Mouse (Mus musculus) lung, embryonic 16.5 days (tissue): ENCODE data around the gene Dennd1a. TPM values are rescaled to one million over a fixed set of nuclear protein-coding genes. Genes with fewer than 3 reads are reported as not detected.

Experiments
- ATAC-seq: fragments of 200-750 bp; cut with Nextera tagmentation; 2 replicates; pipeline ENCODE4 v1.8.0; 2017; ENCODE audit warnings: low read depth, mild to moderate bottlenecking, moderate library complexity
- H3K27ac ChIP-seq: fragments of 300-500 bp; sonication (generic); 2 replicates; pipeline ENCODE4 v1.5.1; 2014; ENCODE audit warnings: mild to moderate bottlenecking, control low read depth, low read length
- H3K27me3 ChIP-seq: fragments of 300-500 bp; sonication (generic); 2 replicates; pipeline ENCODE4 v1.6.1; 2014; ENCODE audit warnings: low read depth, low read length, mixed read lengths; ENCODE audit not compliant: control insufficient read depth, insufficient read depth
- H3K36me3 ChIP-seq: fragments of 300-500 bp; sonication (generic); 2 replicates; pipeline ENCODE4 v1.6.1; 2014; ENCODE audit warnings: low read length; ENCODE audit not compliant: control insufficient read depth, insufficient read depth
- H3K4me1 ChIP-seq: fragments of 300-500 bp; sonication (generic); replicated peaks from 2 replicates; pipeline ENCODE4 v1.6.1; 2014; ENCODE audit warnings: low read length, mixed read lengths; ENCODE audit not compliant: control insufficient read depth, insufficient read depth
- H3K4me2 ChIP-seq: fragments of 300-500 bp; sonication (generic); 2 replicates; pipeline ENCODE4 v1.6.1; 2014; ENCODE audit warnings: low read depth, low read length, control low read depth
- H3K4me3 ChIP-seq: fragments of 300-500 bp; sonication (generic); 2 replicates; pipeline ENCODE4 v1.5.1; 2014; ENCODE audit warnings: mild to moderate bottlenecking, low read length, control low read depth
- H3K9ac ChIP-seq: fragments of 300-500 bp; sonication (generic); 2 replicates; pipeline ENCODE4 v1.6.1; 2014; ENCODE audit warnings: low read length, control low read depth
- H3K9me3 ChIP-seq: fragments of 300-500 bp; sonication (generic); 2 replicates; pipeline ENCODE4 v1.6.1; 2016; ENCODE audit warnings: low read length; ENCODE audit not compliant: control insufficient read depth
- WGBS: fragments of 180-500 bp; shearing (Covaris S2); extraction: QIAGEN DNeasy Blood & Tissue Kit; methylation state at CpG from one replicate; pipeline ENCODE4 v1.1.7; 2014; 5-methylcytosine and 5-hydroxymethylcytosine counted together
- polyA plus RNA-seq: library from polyadenylated mRNA; unstranded; fragments of >200 nt; fragmentation: Nextera tagmentation; extraction: Ambion mirVana; gene quantifications from 2 replicates; pipeline ENCODE4 v1.2.1, GENCODE M21; 2015

The Dennd1a gene
- polyA plus RNA-seq, 1 experiment from 2014 or later, result 11.7 TPM

DNA sequence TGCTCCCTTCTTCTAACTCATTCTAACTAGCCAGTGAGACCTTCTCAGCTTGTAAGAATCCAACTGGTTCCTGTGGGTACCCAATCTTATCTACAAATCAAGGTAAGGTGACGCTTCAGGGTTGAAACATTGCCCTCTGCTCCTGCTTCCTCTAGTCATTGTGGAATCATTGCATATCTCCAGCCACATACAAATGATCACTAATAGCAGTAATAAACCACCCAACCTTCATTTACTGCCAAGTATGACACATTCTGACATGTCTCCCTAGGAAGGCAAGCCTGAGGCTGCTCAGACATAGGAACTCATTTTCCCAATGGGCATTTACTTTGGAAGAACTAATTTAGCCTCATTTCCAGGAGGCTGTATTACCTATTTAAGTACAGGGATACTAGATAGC is 18.0 kb upstream of the Dennd1a start:
- Histone ChIP-seq H3K4me1 (peaks cover 9% of the 10 kb centered on the region), H3K27me3 (no peaks in the 10 kb centered on the region), H3K9me3 (no peaks in the 10 kb centered on the region), H3K4me3 (no peak overlapping the region), H3K9ac (no peak overlapping the region), H3K27ac (no peak overlapping the region), H3K36me3 (no peaks in the 10 kb centered on the region), H3K4me2 (no peak overlapping the region)
- WGBS, result 78% methylated on average over 1 of the region's 1 CpGs
- ATAC-seq, result no peak

DNA sequence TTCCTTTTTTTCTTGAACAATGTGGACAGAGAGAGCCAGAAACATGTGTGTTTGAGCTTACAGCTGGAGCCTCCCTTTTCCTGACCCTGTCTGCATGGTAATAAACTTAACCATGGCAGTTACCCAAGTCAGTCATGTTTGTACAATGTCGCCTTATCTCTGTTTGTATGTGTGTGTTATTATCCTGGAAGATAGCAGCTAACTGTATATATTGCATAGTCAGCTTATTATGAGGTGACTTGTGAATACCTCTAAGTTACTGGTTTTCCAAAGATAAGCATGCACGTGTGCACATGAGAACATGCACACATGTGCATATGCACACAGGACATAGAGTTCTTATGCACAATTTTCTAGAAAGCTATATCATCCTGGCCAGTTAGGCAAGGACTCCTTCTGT is 13.8 kb upstream of the Dennd1a start:
- H3K4me3 ChIP-seq, result no peak overlapping the region
- no peak overlapping the region for H3K27ac ChIP-seq
- H3K4me2 ChIP-seq, result no peak overlapping the region
- no peaks in the 10 kb centered on the region for H3K36me3 ChIP-seq
- WGBS, result 33% methylated on average over 2 of the region's 2 CpGs
- H3K9me3 ChIP-seq, result no peaks in the 10 kb centered on the region
- H3K4me1 ChIP-seq, result peaks cover 9% of the 10 kb centered on the region
- H3K27me3 ChIP-seq, result no peaks in the 10 kb centered on the region
- H3K9ac ChIP-seq, result no peak overlapping the region
- ATAC-seq, result 0 out of 2 replicates have a peak, but pooled peaks have one; percentile 23

DNA sequence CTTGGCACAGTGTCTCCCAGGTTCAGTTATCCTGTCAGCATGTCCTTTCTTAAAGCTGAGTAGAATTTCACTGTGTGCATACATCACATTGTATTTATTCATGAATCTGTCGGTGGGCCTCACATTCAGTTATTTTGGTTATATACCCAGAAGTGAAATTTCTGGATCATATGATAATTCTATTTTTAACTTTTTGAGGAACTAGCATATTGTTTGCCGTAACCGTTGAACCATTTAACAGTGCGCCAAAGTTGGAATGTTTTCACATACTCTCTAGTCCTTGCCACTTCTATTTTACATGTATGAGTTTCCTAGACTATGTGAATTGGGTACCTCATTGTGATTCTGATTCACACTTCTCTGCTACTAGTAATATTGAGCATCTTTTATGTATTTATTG is 8.7 kb upstream of the Dennd1a start:
- WGBS, result 81% methylated on average over 4 of the region's 4 CpGs
- H3K27ac ChIP-seq, result no peak overlapping the region
- H3K4me2 ChIP-seq, result no peak overlapping the region
- no peak overlapping the region for H3K9ac ChIP-seq
- ATAC-seq, result no peak
- H3K4me1 ChIP-seq, result peaks cover 1% of the 10 kb centered on the region
- H3K4me3 ChIP-seq, result no peak overlapping the region
- H3K27me3 ChIP-seq, result no peaks in the 10 kb centered on the region; the same call in 1 of the 2 replicates
- H3K9me3 ChIP-seq, result no peaks in the 10 kb centered on the region
- no peaks in the 10 kb centered on the region for H3K36me3 ChIP-seq

DNA sequence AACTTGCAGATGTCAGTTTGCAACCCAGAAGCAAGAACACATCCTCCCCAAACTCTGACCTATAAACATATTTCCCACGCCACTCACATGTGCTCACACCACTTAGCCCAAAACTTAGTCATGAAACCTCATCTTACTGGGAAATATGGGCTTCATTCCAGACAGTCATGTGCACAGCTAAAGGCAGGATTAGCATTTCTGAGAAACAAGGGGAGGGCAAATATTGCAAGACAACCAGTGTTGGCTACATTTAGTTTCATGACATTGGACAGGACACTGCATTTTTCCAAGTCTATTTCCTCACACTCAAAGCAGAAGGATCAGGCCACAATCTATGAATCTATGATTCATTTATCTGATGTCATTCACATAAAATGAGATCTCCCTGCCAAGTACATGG is 4.3 kb upstream of the Dennd1a start:
- Histone ChIP-seq H3K4me2 (no peak overlapping the region), H3K4me3 (no peak overlapping the region), H3K36me3 (no peaks in the 10 kb centered on the region), H3K4me1 (peaks cover 4% of the 10 kb centered on the region; the same call in 1 of the 2 replicates), H3K27ac (no peak overlapping the region), H3K9ac (no peak overlapping the region), H3K27me3 (no peaks in the 10 kb centered on the region; the same call in 1 of the 2 replicates), H3K9me3 (no peaks in the 10 kb centered on the region)
- no peak for ATAC-seq
- 74% methylated on average over 1 of the region's 1 CpGs for WGBS

DNA sequence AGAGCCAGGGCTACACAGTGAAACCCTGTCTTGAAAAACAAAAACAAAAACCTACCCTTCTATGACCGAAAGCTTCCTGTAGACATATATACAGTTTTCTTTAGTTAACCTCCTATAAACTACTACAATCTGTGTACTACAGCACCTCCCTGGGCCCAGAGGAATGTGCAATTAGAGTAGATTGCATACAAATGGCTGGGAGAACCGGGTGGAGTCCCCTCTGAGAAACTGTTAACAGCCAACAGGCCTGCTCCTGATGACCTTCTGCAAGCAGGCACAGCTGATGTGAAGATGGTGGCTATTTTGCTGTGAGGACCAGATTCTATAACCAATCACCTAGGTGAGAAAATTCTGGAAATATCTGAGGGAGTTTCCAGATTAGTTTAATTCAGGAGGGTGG is 1.0 kb upstream of the Dennd1a start:
- WGBS, result 58% methylated on average over 2 of the region's 2 CpGs
- no peak overlapping the region for H3K4me2 ChIP-seq

DNA sequence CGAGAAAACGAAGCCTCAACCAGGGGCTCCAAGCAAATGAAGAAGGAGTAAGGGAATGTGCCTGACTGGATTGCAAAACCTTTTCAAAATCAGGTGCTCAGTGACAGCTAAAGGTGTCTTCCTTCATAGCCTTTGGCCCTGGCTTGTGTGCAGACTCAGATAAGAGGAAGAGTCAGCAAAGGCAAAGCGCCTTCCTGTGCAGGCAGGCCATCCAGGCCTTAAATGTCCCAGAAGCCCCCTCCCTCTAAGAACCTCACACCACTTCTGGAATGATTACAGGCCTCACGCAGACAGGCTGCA is 807 bp downstream of the Dennd1a start:
- Histone ChIP-seq H3K27me3 (no peaks in the 10 kb centered on the region), H3K4me2 (peak overlapping the region; percentile 68), H3K36me3 (no peaks in the 10 kb centered on the region), H3K9ac (peak overlapping the region; percentile 95), H3K9me3 (no peaks in the 10 kb centered on the region), H3K27ac (peak overlapping the region; percentile 77), H3K4me1 (peaks cover 12% of the 10 kb centered on the region), H3K4me3 (peak overlapping the region; percentile 95)
- 4% methylated on average over 4 of the region's 4 CpGs for WGBS
- ATAC-seq, result no peak

More for the DNA sequence above, 1.0 kb upstream of the Dennd1a start:
- Histone ChIP-seq H3K4me3 (no peak overlapping the region), H3K4me1 (peaks cover 12% of the 10 kb centered on the region), H3K36me3 (no peaks in the 10 kb centered on the region), H3K27me3 (no peaks in the 10 kb centered on the region), H3K9me3 (no peaks in the 10 kb centered on the region), H3K9ac (no peak overlapping the region), H3K27ac (no peak overlapping the region)
- no peak for ATAC-seq

DNA sequence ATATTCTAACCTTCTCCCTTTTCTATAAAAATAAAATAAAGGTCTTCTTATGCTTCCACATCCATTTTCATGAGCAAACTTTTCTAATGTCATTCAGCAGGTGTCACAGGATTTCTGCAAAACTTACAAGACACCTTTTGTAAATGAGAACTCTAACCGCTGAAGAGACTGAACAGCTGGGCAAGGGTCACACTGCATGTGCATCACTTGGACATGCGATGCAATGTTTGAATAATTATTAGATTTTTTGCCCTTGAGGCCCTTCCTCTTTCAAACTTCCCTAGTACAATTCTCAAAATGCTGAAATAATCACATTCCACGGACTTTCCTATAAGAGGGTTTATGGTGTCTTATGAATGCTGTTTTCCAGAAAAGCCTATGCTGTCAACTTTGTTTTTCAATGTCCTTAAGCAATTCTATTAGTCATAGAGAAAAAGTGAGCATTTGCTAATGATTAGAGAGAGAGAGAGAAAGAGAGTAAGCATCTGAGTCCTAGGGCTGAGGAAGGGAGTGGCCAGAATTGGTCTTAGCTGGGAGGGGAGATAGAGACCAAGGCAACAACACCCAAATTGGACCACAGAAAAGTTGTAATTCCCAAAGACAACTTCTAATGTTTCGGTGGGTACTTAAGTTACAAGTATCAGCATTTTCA is 1.3 kb downstream of the Dennd1a start:
- ATAC-seq, result no peak
- Histone ChIP-seq H3K27me3 (no peaks in the 10 kb centered on the region), H3K4me2 (peak overlapping the region; percentile 68), H3K4me3 (peak overlapping the region; percentile 95), H3K27ac (no peak overlapping the region; the same call in 1 of the 2 replicates), H3K4me1 (peaks cover 12% of the 10 kb centered on the region), H3K36me3 (no peaks in the 10 kb centered on the region), H3K9me3 (no peaks in the 10 kb centered on the region), H3K9ac (peak overlapping the region; percentile 95)
- WGBS, result 58% methylated on average over 4 of the region's 4 CpGs

DNA sequence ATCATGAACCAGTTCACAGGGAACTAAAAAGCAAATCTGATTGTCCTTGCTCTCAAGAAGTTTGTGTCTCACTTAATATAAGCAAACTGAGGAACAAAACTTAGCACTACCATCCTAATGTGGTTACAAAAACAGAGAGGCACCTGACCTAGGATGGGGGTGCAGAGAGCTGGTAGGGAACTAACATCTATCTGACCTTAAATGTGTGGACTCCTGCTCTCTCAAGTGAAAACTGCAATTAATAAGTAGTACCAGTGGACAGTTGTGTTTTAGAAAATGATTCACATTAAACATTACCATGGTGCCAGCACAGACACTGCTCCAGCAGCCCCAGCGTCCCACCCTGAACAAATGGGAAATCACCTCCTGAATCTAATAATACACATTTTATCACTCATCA is 3.2 kb downstream of the Dennd1a start:
- no peak overlapping the region for H3K4me2 ChIP-seq
- peaks cover 12% of the 10 kb centered on the region for H3K4me1 ChIP-seq
- ATAC-seq, result no peak
- 68% methylated on average over 1 of the region's 1 CpGs for WGBS
- no peak overlapping the region for H3K9ac ChIP-seq
- H3K27me3 ChIP-seq, result no peaks in the 10 kb centered on the region
- H3K9me3 ChIP-seq, result no peaks in the 10 kb centered on the region
- H3K27ac ChIP-seq, result no peak overlapping the region
- no peaks in the 10 kb centered on the region for H3K36me3 ChIP-seq
- no peak overlapping the region for H3K4me3 ChIP-seq

DNA sequence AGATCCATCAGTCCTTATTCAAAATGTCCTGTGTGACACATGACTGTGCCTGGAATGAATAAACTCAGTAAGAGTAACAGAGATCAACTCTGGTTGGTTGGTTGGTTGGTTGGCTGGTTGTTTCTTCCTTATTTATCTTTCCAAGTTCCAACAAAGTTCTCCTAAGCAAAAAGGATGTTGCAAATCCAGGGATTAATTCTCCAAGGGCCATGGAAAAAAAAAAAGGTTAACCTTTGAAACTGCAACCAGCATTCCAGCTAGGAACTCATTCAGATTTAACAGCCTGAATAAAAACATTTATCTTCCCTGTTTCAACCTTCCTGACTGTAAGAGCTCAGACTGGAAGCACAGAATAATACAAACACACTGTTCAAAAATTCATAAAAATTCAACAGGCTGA is 6.8 kb downstream of the Dennd1a start:
- Histone ChIP-seq H3K36me3 (no peaks in the 10 kb centered on the region), H3K4me3 (no peak overlapping the region), H3K4me2 (no peak overlapping the region), H3K9ac (no peak overlapping the region), H3K27me3 (no peaks in the 10 kb centered on the region), H3K9me3 (no peaks in the 10 kb centered on the region), H3K27ac (no peak overlapping the region), H3K4me1 (no peaks in the 10 kb centered on the region)
- ATAC-seq, result no peak

DNA sequence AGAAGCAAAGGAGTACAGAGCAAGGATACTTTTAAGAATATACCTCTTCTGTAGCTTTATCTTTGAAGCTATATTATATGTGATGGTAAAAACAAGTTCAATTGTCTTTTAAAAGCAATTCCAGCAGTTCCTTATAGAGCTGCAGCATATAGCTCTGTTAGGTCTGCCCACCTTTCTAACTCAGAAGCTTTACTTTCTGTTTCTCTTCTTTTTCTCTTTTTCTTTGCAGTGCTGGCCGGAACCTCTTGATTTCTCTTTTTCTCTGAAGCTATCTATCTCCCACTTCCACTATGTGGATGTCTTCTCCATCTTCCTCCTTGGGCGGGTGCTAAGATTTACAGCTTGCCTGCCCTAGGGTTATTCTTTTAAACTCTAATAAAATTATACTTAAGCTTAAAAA is 12.2 kb downstream of the Dennd1a start:
- Histone ChIP-seq H3K4me2 (no peak overlapping the region), H3K27me3 (no peaks in the 10 kb centered on the region), H3K4me3 (no peak overlapping the region), H3K27ac (no peak overlapping the region), H3K4me1 (no peaks in the 10 kb centered on the region), H3K36me3 (no peaks in the 10 kb centered on the region), H3K9ac (no peak overlapping the region), H3K9me3 (no peaks in the 10 kb centered on the region)
- WGBS, result 81% methylated on average over 2 of the region's 2 CpGs
- no peak for ATAC-seq
